Mouse (Mus musculus) gastrocnemius, postnatal 25 days (tissue): ENCODE data around the gene Rarres1. TPM values are rescaled to one million over a fixed set of nuclear protein-coding genes. Genes with fewer than 3 reads are reported as not detected.

Experiments used
- DNase-seq: peaks from one replicate; pipeline ENCODE4 v3.0.0; 2022
- total RNA-seq, 2 experiments: library from RNA; stranded (reverse); gene quantifications; 1 replicate in 1 of 2; 2 replicates in 1 of 2; pipeline ENCODE4 v1.2.3; 2021

Rarres1 gene
- total RNA-seq, 2 experiments from 2014 or later = 0.28 to 1.1 TPM

- no peak for DNase-seq
Observed at GRCm38 (mm10) chr3:67492086-67492869, 23.0 kb downstream of the Rarres1 start.

GRCm38 (mm10) chr3:67490156-67490555 is 25.2 kb downstream of the Rarres1 start:
- no peak for DNase-seq

GRCm38 (mm10) chr3:67485233-67485632 is 30.1 kb downstream of the Rarres1 start:
- DNase-seq = no peak

GRCm38 (mm10) chr3:67482400-67482799 is 32.9 kb downstream of the Rarres1 start:
- DNase-seq = no peak

- DNase-seq = no peak
Observed at GRCm38 (mm10) chr3:67479806-67480205, 35.5 kb downstream of the Rarres1 start.

- no peak for DNase-seq
Observed at GRCm38 (mm10) chr3:67473438-67473837, 41.9 kb downstream of the Rarres1 start.

- no peak for DNase-seq
Observed at GRCm38 (mm10) chr3:67471408-67472127, 43.8 kb downstream of the Rarres1 start.

GRCm38 (mm10) chr3:67467281-67467680 is 48.0 kb downstream of the Rarres1 start:
- DNase-seq = no peak

- no peak for DNase-seq
Observed at GRCm38 (mm10) chr3:67466576-67466975, 48.7 kb downstream of the Rarres1 start.

GRCm38 (mm10) chr3:67463450-67464372 is 51.6 kb downstream of the Rarres1 start, which contains the start of gene Lxn:
Gene Lxn, minus strand, starts transcription at chr3:67463926.
- DNase-seq = peak; percentile 52

GRCm38 (mm10) chr3:67463001-67463400 is 52.3 kb downstream of the Rarres1 start:
- no peak for DNase-seq

GRCm38 (mm10) chr3:67462578-67462977 is 52.7 kb downstream of the Rarres1 start:
- DNase-seq = no peak

GRCm38 (mm10) chr3:67462015-67462414 is 53.3 kb downstream of the Rarres1 start:
- DNase-seq = no peak

GRCm38 (mm10) chr3:67459881-67460280 is 55.4 kb downstream of the Rarres1 start:
- no peak for DNase-seq

- DNase-seq = no peak
Observed at GRCm38 (mm10) chr3:67450601-67451210, 64.6 kb downstream of the Rarres1 start.

GRCm38 (mm10) chr3:67449660-67450059 is 65.7 kb downstream of the Rarres1 start:
- peak; percentile 16 for DNase-seq

- DNase-seq = no peak
Observed at GRCm38 (mm10) chr3:67447143-67447542, 68.2 kb downstream of the Rarres1 start.

GRCm38 (mm10) chr3:67434011-67434410 is 81.3 kb downstream of the Rarres1 start:
- no peak for DNase-seq

- peak; percentile 82 for DNase-seq
Observed at GRCm38 (mm10) chr3:67429999-67430380, 85.3 kb downstream of the Rarres1 start, which contains the start of gene Gfm1. Gene Gfm1, plus strand, starts transcription at chr3:67430096.

- no peak for DNase-seq
Observed at GRCm38 (mm10) chr3:67429338-67429998, 85.9 kb downstream of the Rarres1 start.
